Mouse (Mus musculus): ENCODE measurements around the gene Fam174b. TPM values are rescaled to one million over a fixed set of nuclear protein-coding genes. Genes with fewer than 3 reads are reported as not detected.

Gene Fam174b
- polyA plus RNA-seq, 1 experiment from 2014 or later, result 68.6 TPM

DNA sequence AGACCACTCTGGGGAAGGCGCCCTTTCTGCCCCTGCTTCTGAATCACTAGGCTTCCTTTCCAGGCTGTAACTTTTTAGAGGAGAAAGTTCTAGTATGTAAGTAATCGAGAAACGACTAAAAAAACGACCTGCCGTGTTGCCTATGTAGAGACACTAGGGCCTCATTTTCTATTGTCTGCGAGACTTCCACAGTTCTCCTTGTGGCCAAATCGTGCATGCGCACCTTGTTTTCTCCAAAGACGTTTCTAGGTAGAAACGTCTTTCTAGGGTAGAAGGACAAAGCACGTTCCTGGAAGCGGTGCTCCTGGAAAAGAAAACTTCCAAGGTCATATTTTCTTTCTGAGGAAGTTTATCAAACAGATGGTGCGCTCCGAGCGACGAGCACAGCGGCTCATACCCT lies 79.3 kb downstream of the Fam174b start:
- Histone ChIP-seq H3K9ac (no peak overlapping the region), H3K9me3 (no peaks in the 10 kb centered on the region), H3K27me3 (no peaks in the 10 kb centered on the region), H3K4me3 (no peak overlapping the region), H3K4me2 (no peak overlapping the region), H3K27ac (no peak overlapping the region), H3K36me3 (no peaks in the 10 kb centered on the region), H3K4me1 (no peaks in the 10 kb centered on the region)
- WGBS, result 81% methylated on average over 17 of the region's 17 CpGs
- no peak for ATAC-seq (ENCODE audit: insufficient number of reproducible peaks, insufficient read depth, low FRiP score, low TSS enrichment, low read depth)

Small RNAs within 50 kb of the gene (microRNA-seq; reads per million reads assigned to microRNA genes)
- gene Mir7234, result not detected

Other genes starting within 250 kb of the Fam174b start
- 62.3 and 65.6 TPM in 2 replicates for gene Chd2, start 198.5 kb upstream of the Fam174b start, polyA plus RNA-seq (2015; fragmentation: Nextera tagmentation; extraction: Ambion mirVana)

Measured in embryonic facial prominence, embryonic 13.5 days (tissue).